Mouse (Mus musculus) thymus, adult 2 months (tissue): ENCODE results near the gene Vwa1.

ENCODE experiments used
- CTCF ChIP-seq: fragments of 200-500 bp; IDR thresholded peaks from 2 replicates; pipeline ENCODE4 v1.5.1; 2012; ENCODE audit warnings: mild to moderate bottlenecking, control low read depth, low read length, moderate library complexity, borderline replicate concordance; ENCODE audit not compliant: control insufficient read depth, poor library complexity, insufficient read depth; ENCODE audit errors: extremely low read depth
- POLR2A ChIP-seq: fragments of 200-500 bp; IDR thresholded peaks from 2 replicates; pipeline ENCODE4 v1.6.1; 2012; ENCODE audit warnings: mild to moderate bottlenecking, low read length, control low read depth, moderate library complexity; ENCODE audit not compliant: control insufficient read depth, poor library complexity, insufficient read depth; ENCODE audit errors: extremely low read depth

DNA sequence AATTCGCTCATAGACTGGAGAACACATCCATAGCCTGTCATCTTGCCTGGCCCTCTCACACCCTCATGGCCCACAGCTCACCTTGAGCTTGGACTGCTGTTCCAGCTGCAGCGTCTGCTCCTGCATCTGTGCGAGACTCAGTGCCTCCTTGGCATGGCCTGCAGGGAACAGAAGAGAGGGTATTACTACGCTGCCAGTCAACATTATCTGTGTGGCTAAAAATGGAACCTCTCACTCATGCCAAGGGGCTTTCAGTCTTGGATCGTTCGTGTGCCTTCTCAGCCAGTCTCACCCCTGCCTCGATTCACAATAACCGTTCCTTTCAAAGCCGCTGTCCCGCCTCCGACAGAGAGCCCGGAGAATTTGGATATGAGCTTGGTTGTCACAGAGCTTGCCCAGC, 17.5 kb downstream of the Vwa1 start:
- TF ChIP-seq POLR2A (no peak), CTCF (no peak)
